Comparison of ENCODE assay signal across 10 mouse cellular contexts in genomic region chr15:93713428-93713827, GRCm38 (mm10).
DNase-seq lines count a peak whose midpoint lies in the region; ATAC-seq and TF ChIP-seq lines count a peak whose summit lies in the region.
"Had no signal": no experiment of that assay in that cellular context is flagged by ENCODE, and none has a peak within 500 bp of the region (broad histone marks: within the 10 kb centered on the region; RNA-seq: fewer than 3 reads in every experiment).

No protein-coding gene starts in this region.

- TF ChIP-seq POLR2A in kidney, adult 2 months (IDR thresholded peaks at IDR 0.05; ENCODE audit: low read depth, low read length), result no peak

- 83% methylated on average over 7 of the region's 7 CpGs for WGBS in kidney, embryonic 14.5 days
- 62% methylated on average over 7 of the region's 7 CpGs for WGBS in kidney, adult 2 months
- 90% methylated on average over 7 of the region's 7 CpGs for WGBS in midbrain, embryonic 16.5 days

- no peak overlapping the region for H3K27ac ChIP-seq in kidney, embryonic 14.5 days (ENCODE audit: low read depth, low read length)
- no peak overlapping the region for H3K27ac ChIP-seq in kidney, adult 2 months (ENCODE audit: insufficient read depth, low read depth, low read length)
- no peak overlapping the region for H3K27ac ChIP-seq in midbrain, embryonic 16.5 days (ENCODE audit: low read length)
- H3K27ac ChIP-seq: embryonic facial prominence, embryonic 12.5 days had no signal

- no peak for TF ChIP-seq CTCF in kidney, adult 2 months (conservative IDR thresholded peaks at IDR 0.05; ENCODE audit: insufficient read depth, insufficient read length, low read depth, low read length)

- H3K9ac ChIP-seq in kidney, embryonic 14.5 days (ENCODE audit: low read depth, low read length), result no peak overlapping the region
- no peak overlapping the region for H3K9ac ChIP-seq in midbrain, embryonic 16.5 days (ENCODE audit: low read depth, low read length)
- H3K9ac ChIP-seq: embryonic facial prominence, embryonic 12.5 days had no signal

- peaks cover 26% of the 10 kb centered on the region for H3K4me1 ChIP-seq in kidney, embryonic 14.5 days (ENCODE audit: control insufficient read depth, insufficient read depth, low read length)
- peaks cover 7% of the 10 kb centered on the region; the same call in 1 of the 2 replicates for H3K4me1 ChIP-seq in kidney, adult 2 months (ENCODE audit: control insufficient read depth, insufficient read depth, low read length)
- no peaks in the 10 kb centered on the region for H3K4me1 ChIP-seq in midbrain, embryonic 16.5 days (ENCODE audit: control insufficient read depth, insufficient read depth, low read length)

- no peaks in the 10 kb centered on the region for H3K9me3 ChIP-seq in kidney, embryonic 14.5 days (ENCODE audit: control insufficient read depth, low read length)
- H3K9me3 ChIP-seq in midbrain, embryonic 16.5 days (replicated peaks; ENCODE audit: control insufficient read depth, low read length, poor library complexity, severe bottlenecking), result no peaks in the 10 kb centered on the region
- H3K9me3 ChIP-seq: embryonic facial prominence, embryonic 12.5 days had no signal

- peak; percentile 64 for DNase-seq in kidney, adult 11 months
- DNase-seq in adrenal gland, postnatal 36 days, result peak; percentile 81 to 87
- peak; percentile 85 for DNase-seq in kidney, adult 2 months
- DNase-seq in ovary, adult 18-20 months (ENCODE audit: low spot score), result peak; percentile 63
- no peak for DNase-seq in retina, embryonic 14.5 days (ENCODE audit: low spot score)

- H3K4me3 ChIP-seq in kidney, embryonic 14.5 days (ENCODE audit: low read length), result no peak overlapping the region
- H3K4me3 ChIP-seq in kidney, adult 2 months (ENCODE audit: insufficient read depth, low read depth, low read length), result no peak overlapping the region
- H3K4me3 ChIP-seq in midbrain, embryonic 16.5 days (ENCODE audit: low read depth, low read length), result no peak overlapping the region
- H3K4me3 ChIP-seq: embryonic facial prominence, embryonic 12.5 days had no signal

- H3K27me3 ChIP-seq in kidney, embryonic 14.5 days (ENCODE audit: control insufficient read depth, insufficient read depth, low read length), result no peaks in the 10 kb centered on the region
- H3K27me3 ChIP-seq in kidney, adult 2 months (replicated peaks; ENCODE audit: control insufficient read depth, insufficient read depth, low read length), result no peaks in the 10 kb centered on the region
- H3K27me3 ChIP-seq in midbrain, embryonic 16.5 days (ENCODE audit: control insufficient read depth, insufficient read depth, low read depth, low read length), result no peaks in the 10 kb centered on the region
- H3K27me3 ChIP-seq: embryonic facial prominence, embryonic 12.5 days had no signal

- no peaks in the 10 kb centered on the region for H3K36me3 ChIP-seq in kidney, embryonic 14.5 days (ENCODE audit: control insufficient read depth, insufficient read depth, low read length)
- no peaks in the 10 kb centered on the region for H3K36me3 ChIP-seq in kidney, adult 2 months (ENCODE audit: control insufficient read depth, insufficient read depth, low read length)
- H3K36me3 ChIP-seq in midbrain, embryonic 16.5 days (ENCODE audit: control insufficient read depth, insufficient read depth, low read length), result no peaks in the 10 kb centered on the region
- H3K36me3 ChIP-seq: embryonic facial prominence, embryonic 12.5 days; G1E had no signal

- no peak for ATAC-seq in kidney, embryonic 14.5 days (ENCODE audit: low FRiP score, low TSS enrichment)
- ATAC-seq in monocyte, adult 5-6 weeks (replicated peaks; ENCODE audit: insufficient number of reproducible peaks, low FRiP score, low TSS enrichment, poor library complexity, severe bottlenecking), result no peak
- no peak for ATAC-seq in midbrain, embryonic 16.5 days

- no peak overlapping the region for H3K4me2 ChIP-seq in kidney, embryonic 14.5 days (replicated peaks; ENCODE audit: low read depth, low read length)
- H3K4me2 ChIP-seq in midbrain, embryonic 16.5 days (ENCODE audit: low read length), result no peak overlapping the region
- H3K4me2 ChIP-seq: embryonic facial prominence, embryonic 12.5 days had no signal
